Mouse (Mus musculus) ES-E14 (cell line): ENCODE data around the gene Mpig6b. TPM values are rescaled to one million over a fixed set of nuclear protein-coding genes. Genes with fewer than 3 reads are reported as not detected.
A peak's percentile ranks its signal among the peaks of the same experiment; 100 is the strongest.

Experiments used
- DNase-seq: peaks from one replicate; pipeline ENCODE4 v3.0.0-alpha.2; 2013; ENCODE audit warnings: low read depth, low spot score
- H3K27ac ChIP-seq: 2 replicates; pipeline ENCODE4 v1.5.1; 2012; ENCODE audit warnings: low read depth, mild to moderate bottlenecking, low read length, moderate library complexity, mixed read lengths; ENCODE audit not compliant: poor library complexity, insufficient read depth, severe bottlenecking
- H3K36me3 ChIP-seq: 2 replicates; pipeline ENCODE4 v1.6.1; 2012; ENCODE audit warnings: mild to moderate bottlenecking, low read length, moderate library complexity, mixed read lengths; ENCODE audit not compliant: control insufficient read depth, poor library complexity, insufficient read depth, severe bottlenecking
- H3K4me1 ChIP-seq, 2 experiments: fragments of 150-350 bp in 1 of 2; sonication (generic) in 1 of 2; 2 replicates each; pipeline ENCODE4 v1.6.1; 2012; ENCODE audit warnings: low read length in 2 of 2, mild to moderate bottlenecking in 1 of 2, mixed read lengths in 1 of 2; ENCODE audit not compliant: control insufficient read depth in 2 of 2, insufficient read depth in 2 of 2, poor library complexity in 1 of 2
- H3K4me3 ChIP-seq, 2 experiments: fragments of 150-350 bp in 1 of 2; sonication (generic) in 1 of 2; 2 replicates each; pipeline ENCODE4 v1.5.1; 2012; ENCODE audit warnings: low read length in 2 of 2, low read depth in 1 of 2, mild to moderate bottlenecking in 1 of 2, mixed read lengths in 1 of 2; ENCODE audit not compliant: insufficient read depth in 1 of 2, poor library complexity in 1 of 2, severe bottlenecking in 1 of 2
- H3K9ac ChIP-seq: 2 replicates; pipeline ENCODE4 v1.6.1; 2012; ENCODE audit warnings: low read depth, mild to moderate bottlenecking, low read length, mixed read lengths; ENCODE audit not compliant: poor library complexity, insufficient read depth, severe bottlenecking
- H3K9me3 ChIP-seq: fragments of 150-350 bp; sonication (generic); 2 replicates; pipeline ENCODE4 v1.6.1; 2012; ENCODE audit warnings: low read depth, mild to moderate bottlenecking, low read length; ENCODE audit not compliant: control insufficient read depth, insufficient read depth
- CHD2 ChIP-seq: IDR thresholded peaks from 2 replicates; pipeline ENCODE4 v1.6.1; 2014; ENCODE audit warnings: mild to moderate bottlenecking, low read depth, low read length, inconsistent platforms
- HCFC1 ChIP-seq: IDR thresholded peaks from 2 replicates; pipeline ENCODE4 v1.6.1; 2012; ENCODE audit warnings: low read length, inconsistent platforms, borderline replicate concordance; ENCODE audit not compliant: insufficient read depth
- MAFK ChIP-seq: IDR thresholded peaks from 2 replicates; pipeline ENCODE4 v1.6.1; 2014; ENCODE audit warnings: mild to moderate bottlenecking, low read depth, low read length, inconsistent platforms; ENCODE audit not compliant: insufficient read depth
- ZC3H11A ChIP-seq: IDR thresholded peaks from 2 replicates; pipeline ENCODE4 v1.6.1; 2012; ENCODE audit warnings: low read depth, mild to moderate bottlenecking, inconsistent platforms, low read length, borderline replicate concordance
- ZNF384 ChIP-seq: IDR thresholded peaks from 2 replicates; pipeline ENCODE4 v1.6.1; 2012; ENCODE audit warnings: low read depth, low read length, inconsistent platforms
- in situ Hi-C, 2 experiments: fragments of 600-800 bp; cut with MboI; formaldehyde crosslinking; loops; one replicate each; pipeline ENCODE4 v1.15.1; 2025; ENCODE audit warnings: low sequenced_read_pairs in 2 of 2, inconsistent platforms in 1 of 2; ENCODE audit not compliant: unreplicated experiment in 2 of 2
- total RNA-seq: library from RNA; depleted of rRNA; stranded (reverse); fragments of 300-350 nt; gene quantifications from 2 replicates; pipeline ENCODE4 v1.2.3, GENCODE M21; 2012

The Mpig6b gene
- total RNA-seq, 1 experiment: not detected

DNA sequence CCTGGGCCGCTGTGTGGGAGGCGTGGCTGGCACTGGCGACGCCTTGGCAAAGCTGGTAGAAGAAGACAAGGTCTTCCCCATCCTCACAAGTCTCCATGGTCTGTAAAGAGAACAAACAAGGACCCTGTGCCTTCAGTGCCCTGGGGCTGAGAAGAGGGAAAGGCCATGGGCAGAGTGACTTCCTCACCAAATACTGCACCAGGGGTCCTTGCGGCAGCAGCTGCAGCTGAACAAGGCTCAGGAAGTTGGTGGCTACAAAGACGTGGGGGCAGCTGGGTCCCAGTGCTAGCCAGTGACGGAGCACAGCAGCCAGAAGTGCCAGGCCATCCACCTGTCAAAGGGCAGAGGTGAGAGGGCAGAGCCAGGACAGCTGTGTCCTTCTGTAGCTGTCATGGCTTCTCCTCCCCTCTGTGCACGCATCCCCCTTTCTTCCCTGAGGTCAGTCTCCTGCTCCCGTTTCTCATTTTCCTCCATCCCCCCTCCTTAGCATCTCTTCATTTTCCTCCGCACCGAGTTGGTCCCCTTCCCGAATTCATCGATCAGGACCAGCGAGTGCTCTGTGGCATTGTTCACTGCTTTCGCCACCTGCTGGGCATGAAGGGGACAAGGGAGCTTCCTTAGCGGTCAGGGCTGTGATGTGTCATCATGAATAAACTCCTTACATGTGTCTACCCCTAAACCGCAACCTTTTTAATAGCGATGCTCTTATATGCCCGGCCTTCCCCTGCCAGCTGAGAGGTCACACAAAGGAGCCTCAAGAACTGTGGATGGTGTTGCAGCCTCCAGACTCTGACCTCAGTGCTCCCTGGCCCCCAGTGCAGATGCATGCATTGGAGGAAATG lies 36.1 kb downstream of the Mpig6b start:
- no peak for DNase-seq
- no peaks in the 10 kb centered on the region for H3K9me3 ChIP-seq
- no peak overlapping the region for H3K9ac ChIP-seq
- no peak overlapping the region for H3K4me3 ChIP-seq
- in situ Hi-C loops: no loop called here
- H3K4me1 ChIP-seq: peaks cover 0 to 29% of the 10 kb centered on the region in 2 experiments; a peak in 2 of 4 replicates
- no peaks in the 10 kb centered on the region for H3K36me3 ChIP-seq
- no peak overlapping the region for H3K27ac ChIP-seq
- TF ChIP-seq ZNF384 (no peak), CHD2 (no peak), HCFC1 (no peak), ZC3H11A (no peak), MAFK (no peak)

DNA sequence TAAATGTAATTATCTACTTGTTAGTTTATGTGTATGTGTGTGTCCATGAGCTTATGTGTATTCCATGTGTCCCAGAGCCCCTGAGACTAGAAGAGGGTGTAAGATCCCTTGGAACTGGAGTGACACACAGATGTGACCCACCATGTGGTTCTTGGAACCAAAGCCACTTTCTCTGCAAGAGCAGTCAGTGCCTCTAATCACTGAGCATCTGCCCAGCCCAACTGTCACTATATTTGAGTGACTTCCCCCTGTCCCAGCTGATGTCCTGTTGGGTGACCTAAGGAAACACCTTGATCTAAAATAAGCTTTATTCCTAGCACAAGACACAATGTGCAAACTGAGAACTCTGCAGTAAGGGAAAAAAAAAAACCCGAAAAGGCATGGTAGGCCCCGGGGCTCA lies 37.7 kb downstream of the Mpig6b start:
- DNase-seq: no peak
- H3K36me3 ChIP-seq: no peaks in the 10 kb centered on the region
- no peaks in the 10 kb centered on the region for H3K9me3 ChIP-seq
- H3K27ac ChIP-seq: no peak overlapping the region
- H3K4me1 ChIP-seq: peaks cover 0 to 29% of the 10 kb centered on the region in 2 experiments; a peak in 2 of 4 replicates
- TF ChIP-seq ZC3H11A: no peak
- TF ChIP-seq HCFC1: no peak
- no peak for TF ChIP-seq CHD2
- no peak for TF ChIP-seq MAFK
- no peak for TF ChIP-seq ZNF384
- H3K4me3 ChIP-seq: no peak overlapping the region
- in situ Hi-C loops: no loop called here
- H3K9ac ChIP-seq: no peak overlapping the region

DNA sequence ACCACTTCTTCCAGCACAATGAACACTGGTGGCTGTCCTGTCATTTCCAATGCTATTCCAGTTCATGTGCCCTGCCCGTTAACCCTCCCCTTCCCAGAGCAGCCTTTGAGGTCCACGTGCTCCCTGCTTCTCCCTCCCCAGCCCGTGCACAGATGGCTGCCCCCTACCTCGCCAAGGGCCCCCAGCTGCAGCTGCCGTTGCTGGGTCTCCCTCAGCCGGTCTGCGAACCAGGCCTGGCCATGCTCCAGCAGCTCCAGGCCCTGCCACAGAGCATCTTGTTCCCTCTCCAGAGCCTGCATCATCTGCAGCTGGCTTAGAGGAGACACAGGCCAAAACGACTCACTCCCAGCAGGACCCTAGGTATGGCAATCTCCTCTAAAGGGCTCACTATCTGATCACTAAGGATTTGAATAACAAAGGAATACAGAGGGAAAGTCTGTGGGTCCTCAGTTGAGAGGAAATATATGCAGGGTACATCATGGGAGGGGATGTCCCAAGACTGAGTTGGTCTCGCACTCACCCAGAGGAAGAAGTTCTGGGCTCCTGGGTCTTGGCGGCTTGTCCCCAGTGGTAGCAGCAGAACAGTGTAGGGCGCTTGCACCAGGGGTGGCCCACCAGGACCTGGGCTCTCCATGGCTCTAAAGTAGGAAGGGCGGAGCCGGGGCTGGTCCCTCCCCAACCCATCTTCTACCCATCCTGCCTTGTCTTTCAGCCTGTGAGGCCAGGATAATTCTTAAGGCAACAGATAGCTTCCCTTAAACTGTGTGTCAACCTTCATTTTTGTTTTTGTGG lies 38.5 kb downstream of the Mpig6b start, which contains the start of gene Sapcd1:
TSS of gene Sapcd1 (minus strand) at position 740 of the 792 bp plus-strand sequence.
- in situ Hi-C loops: no loop called here
- H3K9ac ChIP-seq: no peak within 1 kb of the TSS
- H3K9me3 ChIP-seq: no peaks in the 10 kb centered on the region
- no peaks in the 10 kb centered on the region for H3K36me3 ChIP-seq
- peaks cover 0 to 29% of the 10 kb centered on the region in 2 experiments; a peak in 2 of 4 replicates for H3K4me1 ChIP-seq
- peak within 1 kb of the TSS; percentile 8; the same call in 1 of the 2 replicates for H3K27ac ChIP-seq
- TF ChIP-seq ZNF384: no peak
- no peak for TF ChIP-seq HCFC1
- no peak for TF ChIP-seq ZC3H11A
- TF ChIP-seq MAFK: no peak
- TF ChIP-seq CHD2: no peak
- no peak for DNase-seq
- peak within 1 kb of the TSS in 1 of 2 experiments; percentile 4; a peak in 1 of 4 replicates for H3K4me3 ChIP-seq

DNA sequence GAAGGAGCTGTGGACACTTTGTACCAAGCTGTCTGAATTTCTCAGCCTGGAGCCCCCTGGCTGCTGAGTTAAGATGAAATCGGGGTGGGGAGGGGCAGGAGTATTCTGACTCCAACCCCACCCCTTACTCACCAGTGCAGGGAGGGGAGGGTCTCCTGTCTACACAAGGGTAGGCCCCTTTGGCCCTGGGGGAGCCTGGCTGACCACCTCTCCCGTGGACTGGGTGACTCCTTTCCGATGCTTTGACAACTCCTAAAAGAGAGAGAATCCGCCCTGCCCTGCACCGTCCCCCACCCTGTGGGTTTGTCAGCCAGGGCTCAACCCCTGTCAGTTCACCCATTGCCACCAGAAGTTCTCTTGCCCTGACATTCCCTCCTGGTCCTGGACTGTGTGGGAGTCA lies 39.8 kb downstream of the Mpig6b start:
- in situ Hi-C loops: no loop called here

More for the DNA sequence above, 39.8 kb downstream of the Mpig6b start:
- Histone ChIP-seq H3K9ac (no peak overlapping the region), H3K27ac (no peak overlapping the region), H3K36me3 (no peaks in the 10 kb centered on the region), H3K9me3 (no peaks in the 10 kb centered on the region), H3K4me3 (no peak overlapping the region), H3K4me1 (peaks cover 2 to 35% of the 10 kb centered on the region in 2 experiments; a peak in 3 of 4 replicates)
- TF ChIP-seq HCFC1 (no peak), CHD2 (no peak), ZC3H11A (no peak), ZNF384 (no peak), MAFK (no peak)
- DNase-seq: no peak
